Mouse (Mus musculus) midbrain, embryonic 15.5 days (tissue): ENCODE results near the gene Cyfip1. TPM values are rescaled to one million over a fixed set of nuclear protein-coding genes. Genes with fewer than 3 reads are reported as not detected.

ENCODE experiments used
- ATAC-seq: fragments of 200-750 bp; cut with Nextera tagmentation; replicated peaks from 2 replicates; pipeline ENCODE4 v1.8.0; 2017; ENCODE audit warnings: moderate TSS enrichment
- H3K27ac ChIP-seq: fragments of 300-500 bp; sonication (generic); 2 replicates; pipeline ENCODE4 v1.5.1; 2015; ENCODE audit warnings: mild to moderate bottlenecking, inconsistent platforms
- H3K27me3 ChIP-seq: fragments of 300-500 bp; sonication (generic); replicated peaks from 2 replicates; pipeline ENCODE4 v1.6.1; 2015; ENCODE audit warnings: inconsistent platforms
- H3K36me3 ChIP-seq: fragments of 300-500 bp; sonication (generic); replicated peaks from 2 replicates; pipeline ENCODE4 v1.6.1; 2015; ENCODE audit warnings: inconsistent platforms
- H3K4me1 ChIP-seq: fragments of 300-500 bp; sonication (generic); 2 replicates; pipeline ENCODE4 v1.6.1; 2015; ENCODE audit warnings: inconsistent platforms
- H3K4me2 ChIP-seq: fragments of 300-500 bp; sonication (generic); 2 replicates; pipeline ENCODE4 v1.6.1; 2015; ENCODE audit warnings: inconsistent platforms, mild to moderate bottlenecking, moderate library complexity
- H3K4me3 ChIP-seq: fragments of 300-500 bp; sonication (generic); 2 replicates; pipeline ENCODE4 v1.5.1; 2015; ENCODE audit warnings: mild to moderate bottlenecking, inconsistent platforms
- H3K9ac ChIP-seq: fragments of 300-500 bp; sonication (generic); 2 replicates; pipeline ENCODE4 v1.6.1; 2015; ENCODE audit warnings: mild to moderate bottlenecking, inconsistent platforms
- H3K9me3 ChIP-seq: fragments of 300-500 bp; sonication (generic); 2 replicates; pipeline ENCODE4 v1.6.1; 2016; ENCODE audit warnings: inconsistent platforms
- WGBS: fragments of 180-500 bp; shearing (Covaris S2); methylation state at CpG from one replicate; pipeline ENCODE4 v1.1.7; 2015; ENCODE audit warnings: mixed read lengths; 5-methylcytosine and 5-hydroxymethylcytosine counted together
- polyA plus RNA-seq: library from polyadenylated mRNA; unstranded; fragments of >200 nt; fragmentation: Nextera tagmentation; extraction: Ambion mirVana; gene quantifications from 2 replicates; pipeline ENCODE4 v1.2.1, GENCODE M21; 2015

Cyfip1 gene
- polyA plus RNA-seq, result 47.6 and 48.9 TPM in 2 replicates

- H3K9me3 ChIP-seq, result no peaks in the 10 kb centered on the region
- H3K4me3 ChIP-seq, result peak within 1 kb of the TSS; percentile 98
- H3K36me3 ChIP-seq, result no peaks in the 10 kb centered on the region
- 57% methylated on average over 7 of the region's 7 CpGs for WGBS
- H3K9ac ChIP-seq, result peak within 1 kb of the TSS; percentile 99
- peak within 1 kb of the TSS; percentile 81 for H3K4me2 ChIP-seq
- ATAC-seq, result peak; percentile 24
- peaks cover 15% of the 10 kb centered on the region for H3K4me1 ChIP-seq
- no peaks in the 10 kb centered on the region for H3K27me3 ChIP-seq
- peak within 1 kb of the TSS; percentile 95 for H3K27ac ChIP-seq
Measured at GRCm38 (mm10) chr7:55841445-55841844, at the start of gene Cyfip1. Gene Cyfip1 (plus strand): TSS chr7:55841745.

- WGBS, result 46% methylated on average over 3 of the region's 3 CpGs
- Histone ChIP-seq H3K9me3 (no peaks in the 10 kb centered on the region), H3K9ac (no peak overlapping the region), H3K27ac (0 out of 2 replicates have a peak overlapping the region, but pooled peaks have one; percentile 2), H3K27me3 (no peaks in the 10 kb centered on the region), H3K4me1 (peaks cover 19% of the 10 kb centered on the region), H3K4me3 (no peak overlapping the region), H3K36me3 (peaks cover 13% of the 10 kb centered on the region), H3K4me2 (no peak overlapping the region)
- ATAC-seq, result no peak
Measured at GRCm38 (mm10) chr7:55792280-55792679, 49.3 kb upstream of the Cyfip1 start.

- H3K27me3 ChIP-seq, result no peaks in the 10 kb centered on the region
- WGBS, result 34% methylated on average over 13 of the region's 13 CpGs
- peak; percentile 37 for ATAC-seq
- peaks cover 19% of the 10 kb centered on the region for H3K36me3 ChIP-seq
- peak overlapping the region; percentile 62 for H3K4me3 ChIP-seq
- H3K27ac ChIP-seq, result peak overlapping the region; percentile 86
- peaks cover 19% of the 10 kb centered on the region for H3K4me1 ChIP-seq
- no peaks in the 10 kb centered on the region for H3K9me3 ChIP-seq
- H3K9ac ChIP-seq, result peak overlapping the region; percentile 64
- H3K4me2 ChIP-seq, result peak overlapping the region; percentile 71
Measured at GRCm38 (mm10) chr7:55793236-55793951, 48.2 kb upstream of the Cyfip1 start.

GRCm38 (mm10) chr7:55793952-55794603 is 47.5 kb upstream of the Cyfip1 start, which contains the start of gene Tubgcp5:
Gene Tubgcp5 (plus strand): TSS chr7:55794154.
- H3K4me1 ChIP-seq, result peaks cover 19% of the 10 kb centered on the region
- WGBS, result 0% methylated on average over 51 of the region's 51 CpGs

GRCm38 (mm10) chr7:55799981-55800380 is 41.6 kb upstream of the Cyfip1 start:
- 94% methylated on average over 3 of the region's 3 CpGs for WGBS
- ATAC-seq, result no peak
- Histone ChIP-seq H3K4me3 (no peak overlapping the region), H3K36me3 (peaks cover 56% of the 10 kb centered on the region), H3K9me3 (no peaks in the 10 kb centered on the region), H3K27me3 (no peaks in the 10 kb centered on the region), H3K27ac (no peak overlapping the region), H3K4me2 (no peak overlapping the region), H3K4me1 (peaks cover 6% of the 10 kb centered on the region), H3K9ac (no peak overlapping the region)

More at GRCm38 (mm10) chr7:55793952-55794603, 47.5 kb upstream of the Cyfip1 start, which contains the start of gene Tubgcp5:
- Histone ChIP-seq H3K27ac (peak within 1 kb of the TSS; percentile 86), H3K27me3 (no peaks in the 10 kb centered on the region), H3K9ac (peak within 1 kb of the TSS; percentile 74), H3K4me2 (peak within 1 kb of the TSS; percentile 71), H3K9me3 (no peaks in the 10 kb centered on the region), H3K4me3 (peak within 1 kb of the TSS; percentile 62), H3K36me3 (peaks cover 23% of the 10 kb centered on the region)
- peak; percentile 100 for ATAC-seq

- no peaks in the 10 kb centered on the region for H3K9me3 ChIP-seq
- no peaks in the 10 kb centered on the region for H3K4me1 ChIP-seq
- peaks cover 51% of the 10 kb centered on the region for H3K36me3 ChIP-seq
- no peak overlapping the region for H3K4me3 ChIP-seq
- H3K4me2 ChIP-seq, result no peak overlapping the region
- no peak overlapping the region for H3K9ac ChIP-seq
- no peak for ATAC-seq
- H3K27ac ChIP-seq, result no peak overlapping the region
- WGBS, result 93% methylated on average over 2 of the region's 2 CpGs
- H3K27me3 ChIP-seq, result no peaks in the 10 kb centered on the region
Measured at GRCm38 (mm10) chr7:55809967-55810366, 31.6 kb upstream of the Cyfip1 start.

- Histone ChIP-seq H3K9ac (no peak overlapping the region), H3K36me3 (peaks cover 41% of the 10 kb centered on the region), H3K4me1 (no peaks in the 10 kb centered on the region), H3K27ac (no peak overlapping the region), H3K4me3 (no peak overlapping the region), H3K9me3 (no peaks in the 10 kb centered on the region), H3K27me3 (no peaks in the 10 kb centered on the region), H3K4me2 (no peak overlapping the region)
- ATAC-seq, result no peak
- WGBS, result 87% methylated on average over 5 of the region's 5 CpGs
Measured at GRCm38 (mm10) chr7:55824468-55824867, 17.1 kb upstream of the Cyfip1 start.

GRCm38 (mm10) chr7:55827551-55827950 is 14.0 kb upstream of the Cyfip1 start:
- Histone ChIP-seq H3K4me1 (no peaks in the 10 kb centered on the region), H3K4me3 (no peak overlapping the region), H3K4me2 (no peak overlapping the region), H3K9ac (no peak overlapping the region), H3K9me3 (no peaks in the 10 kb centered on the region), H3K36me3 (peaks cover 33% of the 10 kb centered on the region), H3K27me3 (no peaks in the 10 kb centered on the region), H3K27ac (no peak overlapping the region)
- ATAC-seq, result no peak
- 91% methylated on average over 9 of the region's 9 CpGs for WGBS

GRCm38 (mm10) chr7:55836877-55837276 is 4.7 kb upstream of the Cyfip1 start:
- Histone ChIP-seq H3K36me3 (0 out of 2 replicates have a peak, but pooled peaks cover 7% of the 10 kb centered on the region), H3K4me2 (no peak overlapping the region), H3K27me3 (no peaks in the 10 kb centered on the region), H3K27ac (no peak overlapping the region), H3K9ac (no peak overlapping the region), H3K9me3 (no peaks in the 10 kb centered on the region), H3K4me1 (peaks cover 7% of the 10 kb centered on the region), H3K4me3 (no peak overlapping the region)
- ATAC-seq, result no peak
- 87% methylated on average over 4 of the region's 4 CpGs for WGBS

GRCm38 (mm10) chr7:55841977-55842503 is 495 bp downstream of the Cyfip1 start:
- H3K9me3 ChIP-seq, result no peaks in the 10 kb centered on the region
- H3K36me3 ChIP-seq, result no peaks in the 10 kb centered on the region
- H3K27me3 ChIP-seq, result no peaks in the 10 kb centered on the region
- WGBS, result 0% methylated on average over 47 of the region's 47 CpGs
- H3K4me1 ChIP-seq, result peaks cover 15% of the 10 kb centered on the region
- peak overlapping the region; percentile 99 for H3K9ac ChIP-seq
- peak; percentile 94 for ATAC-seq
- peak overlapping the region; percentile 95 for H3K27ac ChIP-seq
- peak overlapping the region; percentile 81 for H3K4me2 ChIP-seq
- H3K4me3 ChIP-seq, result peak overlapping the region; percentile 98

- peak overlapping the region; percentile 98 for H3K4me3 ChIP-seq
- no peaks in the 10 kb centered on the region for H3K9me3 ChIP-seq
- peaks cover 15% of the 10 kb centered on the region for H3K4me1 ChIP-seq
- ATAC-seq, result peak; percentile 74
- H3K36me3 ChIP-seq, result no peaks in the 10 kb centered on the region
- peak overlapping the region; percentile 81 for H3K4me2 ChIP-seq
- H3K27ac ChIP-seq, result peak overlapping the region; percentile 95
- WGBS, result under 1% methylated on average over 40 of the region's 40 CpGs
- H3K27me3 ChIP-seq, result no peaks in the 10 kb centered on the region
- peak overlapping the region; percentile 99 for H3K9ac ChIP-seq
Measured at GRCm38 (mm10) chr7:55842504-55843152, 1.1 kb downstream of the Cyfip1 start.
